Mouse (Mus musculus): ENCODE results near the gene Tmem132b.

Gene Tmem132b

GRCm38 (mm10) chr5:125794318-125794717 lies 262.7 kb downstream of the Tmem132b start:
- DNase-seq, result no peak

DNA sequence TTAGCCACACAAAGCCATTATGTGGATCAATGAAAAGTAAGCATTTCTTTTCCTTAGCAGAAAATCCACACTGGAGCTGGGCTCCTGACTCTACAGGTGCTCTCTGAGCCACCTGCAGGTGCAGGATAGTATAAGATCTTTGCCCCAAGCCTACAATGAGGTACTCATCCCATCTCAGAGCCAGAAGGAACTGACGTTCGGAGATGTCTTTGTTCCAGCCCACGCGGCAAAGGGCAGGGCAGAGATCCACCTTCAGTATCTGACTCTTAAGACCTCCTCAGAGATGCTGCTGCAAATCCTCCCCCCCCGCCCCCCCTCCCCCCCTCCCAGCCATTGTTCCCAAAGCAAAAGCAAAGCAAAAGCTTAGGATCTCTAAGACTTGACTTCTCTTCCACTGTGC lies 268.0 kb downstream of the Tmem132b start:
- DNase-seq, result peak; percentile 27

DNA sequence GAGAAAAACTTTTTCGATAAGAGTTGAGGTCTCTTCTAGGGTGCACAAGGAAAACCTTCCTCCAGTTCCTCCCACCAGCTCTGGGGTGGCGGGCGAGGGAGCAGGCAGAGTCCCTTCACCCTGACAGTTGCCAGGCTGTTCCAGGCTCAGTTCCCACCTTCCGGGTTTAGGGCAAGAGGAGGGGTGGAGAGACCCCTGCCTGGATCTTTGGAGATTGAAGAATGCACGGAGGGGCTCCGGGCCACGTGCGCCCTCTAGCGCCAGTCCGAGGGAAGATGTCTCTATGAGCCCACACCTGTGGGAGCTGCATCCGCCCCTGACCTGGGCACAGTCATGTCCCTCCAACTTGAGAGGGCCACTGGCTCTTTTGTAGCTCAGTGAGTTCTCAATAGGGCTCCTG lies 268.5 kb downstream of the Tmem132b start:
- peak; percentile 67 for DNase-seq

DNA sequence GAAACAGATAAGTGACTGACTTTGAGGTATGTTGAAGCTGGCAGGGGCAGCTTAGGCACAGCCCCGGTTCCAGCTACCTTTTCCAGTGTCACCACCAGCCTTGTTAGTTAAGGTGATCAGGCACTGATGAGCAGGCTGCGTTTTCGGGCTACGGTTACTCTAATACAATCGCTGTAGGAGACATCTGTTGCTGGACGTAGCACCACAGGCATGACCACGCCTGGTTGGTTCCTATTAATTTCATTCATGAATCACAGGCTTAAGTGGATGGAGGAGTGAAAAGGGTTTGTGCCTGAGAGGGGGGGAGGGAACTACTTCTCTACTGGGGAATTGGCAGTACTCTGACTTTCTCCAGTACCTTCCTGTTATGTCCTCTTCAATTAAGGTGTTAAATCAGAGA lies 271.2 kb downstream of the Tmem132b start:
- DNase-seq, result peak; percentile 87

- peak; percentile 88 for DNase-seq
Measured at GRCm38 (mm10) chr5:125805327-125805726, 273.8 kb downstream of the Tmem132b start.

DNA sequence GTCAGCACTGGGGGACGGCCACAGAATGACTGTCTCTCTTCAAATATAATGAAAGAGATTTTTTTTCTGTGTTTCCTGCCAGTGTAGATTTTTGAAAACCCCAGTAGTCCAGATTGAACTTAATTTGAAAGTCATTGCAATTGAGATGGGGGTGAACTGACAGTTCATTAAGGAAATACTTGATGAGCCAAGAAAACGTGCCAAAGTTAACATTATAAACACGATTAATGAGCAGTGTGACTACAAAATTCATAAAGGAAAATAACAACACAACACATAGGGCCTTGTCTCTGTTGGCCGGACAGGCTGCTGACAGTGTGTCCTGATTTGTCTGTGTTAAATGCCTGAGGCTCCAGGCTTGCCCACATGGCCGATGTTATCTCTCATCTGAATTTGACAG lies 276.3 kb downstream of the Tmem132b start:
- DNase-seq, result no peak

GRCm38 (mm10) chr5:125829342-125829741 lies 297.8 kb downstream of the Tmem132b start:
- DNase-seq, result no peak

DNA sequence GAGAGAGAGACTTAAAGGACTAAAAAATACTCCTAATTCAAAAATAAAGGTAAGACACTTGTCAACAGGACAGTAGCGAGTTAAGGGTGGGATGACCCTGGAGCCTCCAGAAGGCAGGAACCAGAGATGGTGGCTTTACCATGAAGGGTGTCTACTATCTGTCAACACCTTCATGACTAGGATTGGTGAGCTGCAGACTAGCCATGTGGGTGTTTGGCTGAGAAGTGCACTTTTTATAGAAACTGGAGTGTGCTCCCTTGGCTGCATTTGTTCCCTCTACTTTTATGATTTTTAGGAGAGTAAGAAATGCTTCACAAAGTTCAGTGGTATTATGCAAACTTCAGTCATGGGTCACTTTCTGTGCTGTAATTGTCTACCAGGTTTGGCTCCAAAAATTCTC lies 304.3 kb downstream of the Tmem132b start:
- DNase-seq, result no peak

DNA sequence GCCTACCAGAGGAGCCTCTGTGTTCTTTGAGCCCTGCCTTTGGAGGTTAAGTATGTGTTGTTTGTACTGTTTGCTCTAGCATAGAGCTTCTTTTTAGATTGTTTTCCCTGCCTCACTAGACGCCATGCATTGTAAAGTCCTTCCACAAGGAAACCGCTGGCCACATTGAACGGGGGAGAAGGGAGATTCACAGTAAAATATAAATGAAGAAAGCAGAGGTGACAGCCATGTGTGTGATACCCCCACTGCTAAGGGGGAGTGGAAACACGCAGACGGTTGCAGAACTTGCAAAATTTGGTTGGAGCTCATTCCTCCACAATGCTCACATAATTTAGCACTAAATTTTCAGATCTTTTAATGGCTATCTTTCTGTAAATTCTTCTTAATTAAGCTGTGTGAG lies 305.2 kb downstream of the Tmem132b start:
- DNase-seq, result no peak
